Mouse (Mus musculus) adrenal gland, adult 2 months (tissue): ENCODE measurements around the gene Mbd5. TPM values are rescaled to one million over a fixed set of nuclear protein-coding genes. Genes with fewer than 3 reads are reported as not detected.

Experiments used
- DNase-seq: peaks from one replicate; pipeline ENCODE4 v3.0.0; 2021
- polyA plus RNA-seq: library from polyadenylated mRNA; depleted of rRNA; stranded (reverse); fragments of >200 nt; gene quantifications from 2 replicates; pipeline ENCODE4 v1.2.3, GENCODE M21; 2012; rRNA removed
- total RNA-seq, 2 experiments: library from RNA; stranded (reverse); gene quantifications; 2 replicates each; pipeline ENCODE4 v1.2.3; 2021

Gene Mbd5
- total and polyA plus RNA-seq, 3 experiments = 10.8 to 47.2 (median 40.9) TPM

DNA sequence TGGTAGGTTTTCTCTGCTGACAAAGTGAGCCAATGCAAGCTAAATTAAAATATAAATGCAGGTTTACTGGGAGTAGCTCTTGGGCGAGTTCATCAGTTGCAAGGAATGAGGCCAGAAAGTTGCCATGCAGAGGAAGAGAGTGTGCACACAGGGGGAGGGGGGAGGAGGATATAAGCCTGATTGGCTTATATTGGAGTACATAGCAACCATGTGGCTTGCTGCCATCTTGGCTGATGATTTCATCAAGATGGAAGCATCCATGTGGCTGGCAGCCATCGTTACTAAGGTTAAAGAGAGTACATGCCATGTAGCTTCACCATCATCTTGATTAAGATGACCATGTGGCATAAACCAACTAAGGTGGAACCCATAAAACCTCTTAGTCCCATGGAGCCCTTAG, 395.0 kb downstream of the Mbd5 start:
- DNase-seq = no peak

DNA sequence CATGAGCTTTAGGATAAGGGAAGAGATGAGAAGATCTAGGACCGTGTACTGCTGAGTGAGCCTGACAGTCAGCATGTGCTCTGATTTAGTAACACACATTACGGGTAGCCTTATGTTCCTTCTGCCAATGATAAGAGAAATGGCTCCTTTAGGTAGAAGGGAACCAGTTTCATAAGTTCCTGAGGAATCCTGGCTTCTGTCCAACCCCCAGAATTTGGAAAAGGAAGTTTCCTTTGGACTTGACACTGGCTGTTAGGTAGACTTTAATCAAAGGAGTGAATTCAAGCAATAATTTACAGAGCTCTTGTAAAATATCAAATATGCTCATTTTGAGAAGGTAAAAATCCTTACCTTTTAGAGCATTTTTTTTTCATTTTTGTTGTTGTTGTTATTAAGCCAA, 396.5 kb downstream of the Mbd5 start:
- DNase-seq = no peak

GRCm38 (mm10) chr2:49349813-49350212, 400.5 kb downstream of the Mbd5 start:
- peak; percentile 4 for DNase-seq

- DNase-seq = no peak
These were observed 401.5 kb downstream of the Mbd5 start for GRCm38 (mm10) chr2:49350852-49351251.

DNA sequence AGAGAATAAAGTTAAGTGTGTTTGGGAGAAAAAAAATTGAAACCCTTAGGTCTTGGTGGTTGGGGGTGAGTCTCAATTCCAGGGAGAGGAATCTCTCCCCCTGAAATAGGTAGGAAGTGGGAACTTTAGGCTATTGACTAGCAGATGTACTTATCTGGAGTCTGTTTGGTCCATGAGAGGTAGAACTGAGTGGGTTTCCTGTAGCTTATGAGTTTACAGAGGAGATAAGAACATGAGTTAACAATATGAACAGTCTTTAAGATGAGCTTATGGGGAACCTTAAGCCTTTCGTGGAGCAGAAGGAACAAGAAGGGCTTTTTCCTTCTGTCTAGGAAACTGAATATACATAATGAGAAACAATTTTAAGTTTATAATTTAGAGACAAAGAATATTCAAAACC, 404.8 kb downstream of the Mbd5 start:
- no peak for DNase-seq

DNA sequence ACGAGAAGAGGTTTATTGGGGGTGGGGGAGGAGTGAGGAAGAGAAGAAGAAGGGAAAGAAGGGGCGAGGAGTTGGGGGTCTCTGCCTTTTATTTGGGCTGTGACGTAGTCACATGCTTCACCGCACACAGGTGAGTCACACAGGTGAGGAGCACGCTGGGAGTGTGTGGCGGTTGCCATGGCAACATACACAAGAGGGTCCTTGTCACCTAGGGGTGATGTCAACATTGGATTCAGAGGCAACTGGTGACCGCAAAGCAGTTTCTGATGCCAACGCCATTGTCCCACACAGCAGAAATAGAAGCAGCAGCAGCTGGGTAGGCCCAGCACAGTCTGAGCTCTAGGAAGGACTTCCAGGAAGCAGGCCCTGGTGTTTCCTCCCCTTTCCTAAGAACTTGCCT, 406.6 kb downstream of the Mbd5 start:
- no peak for DNase-seq

GRCm38 (mm10) chr2:49358128-49358814, 409.0 kb downstream of the Mbd5 start:
- no peak for DNase-seq

- DNase-seq = peak; percentile 42
These were observed 409.7 kb downstream of the Mbd5 start for GRCm38 (mm10) chr2:49358839-49359520.

- no peak for DNase-seq
These were observed 410.4 kb downstream of the Mbd5 start for GRCm38 (mm10) chr2:49359706-49360105.

- DNase-seq = no peak
These were observed 415.2 kb downstream of the Mbd5 start for GRCm38 (mm10) chr2:49364546-49364945.

DNA sequence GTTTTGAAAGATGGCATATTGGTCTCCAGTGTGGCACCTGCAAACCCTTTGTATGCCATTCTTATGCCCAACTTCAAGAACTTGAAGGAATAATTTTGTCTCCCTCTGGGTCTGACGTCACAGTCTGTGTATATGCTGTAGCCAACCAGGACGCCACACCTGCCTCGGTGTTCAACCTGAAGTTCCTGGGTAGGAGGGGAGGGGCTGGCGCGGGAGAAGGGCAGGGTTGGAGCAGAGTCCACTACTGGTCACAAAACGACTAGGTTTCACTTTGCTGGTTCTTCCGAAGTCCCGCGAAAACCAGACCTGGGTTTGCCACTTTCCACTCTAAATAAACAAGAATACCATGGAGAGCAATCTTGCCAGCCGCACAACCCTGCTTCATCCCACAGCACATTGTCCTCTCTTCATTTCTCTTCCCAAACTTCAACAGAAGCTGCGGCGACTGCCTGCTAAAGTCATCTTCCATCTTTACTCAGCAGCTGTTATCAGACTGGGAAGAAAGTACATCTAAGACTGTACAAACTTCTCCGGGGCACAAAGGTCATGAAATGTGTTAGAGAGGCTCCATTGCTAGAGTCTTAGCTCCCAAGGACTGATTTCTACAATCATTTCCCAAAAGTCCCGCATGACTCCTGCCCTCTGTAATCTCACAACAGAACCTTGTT, 417.7 kb downstream of the Mbd5 start:
- no peak for DNase-seq

GRCm38 (mm10) chr2:49367546-49367917, 418.2 kb downstream of the Mbd5 start:
- peak; percentile 33 for DNase-seq

DNA sequence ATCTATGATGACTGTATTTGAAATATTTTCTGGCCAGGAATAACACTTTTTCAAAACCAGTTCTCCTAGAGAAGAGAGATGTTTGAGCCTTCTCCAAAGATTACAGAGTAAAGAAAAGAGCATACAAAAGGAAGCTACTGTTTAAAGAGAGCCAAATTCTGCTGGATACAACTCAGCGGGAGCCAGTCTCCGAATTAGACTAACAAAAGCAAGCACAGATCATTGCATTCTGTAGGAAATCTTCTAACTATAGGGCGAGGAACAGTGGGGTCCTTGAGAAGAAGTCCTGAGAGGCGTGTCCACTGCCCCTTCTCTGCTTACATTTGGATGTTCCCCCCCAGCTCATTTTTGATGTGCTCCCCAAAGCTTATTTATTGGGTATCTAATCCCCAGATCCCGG, 422.3 kb downstream of the Mbd5 start:
- no peak for DNase-seq

DNA sequence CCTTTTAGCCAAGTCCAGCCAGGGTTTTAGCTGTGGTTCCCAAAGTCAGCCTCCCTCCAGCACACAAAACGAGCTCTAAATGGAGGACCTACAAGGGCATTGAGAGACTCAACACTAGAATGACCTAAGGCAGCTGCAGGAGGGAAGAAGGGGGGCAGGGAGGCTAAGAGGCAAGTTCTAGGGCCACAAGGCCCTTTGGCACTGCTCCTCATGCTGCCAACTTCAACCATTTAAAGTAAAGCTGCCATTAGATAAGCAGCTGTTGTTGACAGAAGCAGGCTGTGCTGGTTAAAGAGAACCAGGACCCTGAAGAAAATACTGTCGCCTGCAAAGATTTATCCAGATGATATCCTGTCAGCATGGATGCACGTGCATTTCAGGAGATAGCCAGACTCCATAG, 423.3 kb downstream of the Mbd5 start:
- DNase-seq = no peak

Other genes starting within 250 kb of the Mbd5 start
- gene Acvr2a, start 135.4 kb upstream of the Mbd5 start, total RNA-seq = 10 to 100 TPM; 15.3 to 18.5 TPM
- gene Acvr2a, start 135.4 kb upstream of the Mbd5 start, polyA plus RNA-seq = 3.6 and 4.0 TPM in 2 replicates
- 10 to 100 TPM; 46.9 to 65.6 TPM for gene Orc4, start 769 bp downstream of the Mbd5 start, total RNA-seq
- 1.5 and 2.3 TPM in 2 replicates for gene Orc4, start 769 bp downstream of the Mbd5 start, polyA plus RNA-seq